Mouse (Mus musculus): ENCODE results near the gene Atxn7l1. TPM values are rescaled to one million over a fixed set of nuclear protein-coding genes. Genes with fewer than 3 reads are reported as not detected.
"Not testable (repeated sequence)": the region's sequence is repeated elsewhere in the genome, so short reads cannot be mapped to it uniquely, and the experiment has no call there.

Gene Atxn7l1
- polyA plus RNA-seq, 1 experiment, result not detected

- 6% methylated on average over 29 of the region's 29 CpGs for WGBS
- peak overlapping the region; percentile 72 for H3K4me3 ChIP-seq (ENCODE audit: insufficient read depth, low read depth, low read length)
- peaks cover 29% of the 10 kb centered on the region for H3K4me1 ChIP-seq (ENCODE audit: control insufficient read depth, insufficient read depth, low read length)
- TF ChIP-seq POLR2A (IDR thresholded peaks at IDR 0.05; ENCODE audit: insufficient read depth, low read depth, low read length) (no peak), CTCF (IDR thresholded peaks at IDR 0.05; ENCODE audit: insufficient read depth, low read depth, low read length) (no peak)
- no peak overlapping the region for H3K27ac ChIP-seq (ENCODE audit: insufficient read depth, low read depth, low read length)
Measured at GRCm38 (mm10) chr12:33146622-33147433, 665 bp upstream of the Atxn7l1 start.

GRCm38 (mm10) chr12:33149544-33150190 is 2.2 kb downstream of the Atxn7l1 start:
- WGBS, result 77% methylated on average over 16 of the region's 16 CpGs
- Histone ChIP-seq H3K4me3 (ENCODE audit: insufficient read depth, low read depth, low read length) (no peak overlapping the region), H3K27ac (ENCODE audit: insufficient read depth, low read depth, low read length) (no peak overlapping the region), H3K4me1 (ENCODE audit: control insufficient read depth, insufficient read depth, low read length) (peaks cover 28% of the 10 kb centered on the region)
- TF ChIP-seq POLR2A (IDR thresholded peaks at IDR 0.05; ENCODE audit: insufficient read depth, low read depth, low read length) (no peak), CTCF (IDR thresholded peaks at IDR 0.05; ENCODE audit: insufficient read depth, low read depth, low read length) (no peak)

- no peak overlapping the region for H3K4me3 ChIP-seq (ENCODE audit: insufficient read depth, low read depth, low read length)
- WGBS, result 90% methylated on average over 7 of the region's 7 CpGs
- TF ChIP-seq POLR2A (IDR thresholded peaks at IDR 0.05; ENCODE audit: insufficient read depth, low read depth, low read length) (no peak), CTCF (IDR thresholded peaks at IDR 0.05; ENCODE audit: insufficient read depth, low read depth, low read length) (no peak)
- no peak overlapping the region for H3K27ac ChIP-seq (ENCODE audit: insufficient read depth, low read depth, low read length)
- H3K4me1 ChIP-seq (ENCODE audit: control insufficient read depth, insufficient read depth, low read length), result peaks cover 32% of the 10 kb centered on the region
Measured at GRCm38 (mm10) chr12:33153131-33153530, 5.6 kb downstream of the Atxn7l1 start.

- 98% methylated on average over 3 of the region's 3 CpGs for WGBS
- Histone ChIP-seq H3K27ac (ENCODE audit: insufficient read depth, low read depth, low read length) (no peak overlapping the region), H3K4me1 (ENCODE audit: control insufficient read depth, insufficient read depth, low read length) (peaks cover 32% of the 10 kb centered on the region), H3K4me3 (ENCODE audit: insufficient read depth, low read depth, low read length) (no peak overlapping the region)
- TF ChIP-seq POLR2A (IDR thresholded peaks at IDR 0.05; ENCODE audit: insufficient read depth, low read depth, low read length) (no peak), CTCF (IDR thresholded peaks at IDR 0.05; ENCODE audit: insufficient read depth, low read depth, low read length) (no peak)
Measured at GRCm38 (mm10) chr12:33153850-33154249, 6.4 kb downstream of the Atxn7l1 start.

- TF ChIP-seq POLR2A (IDR thresholded peaks at IDR 0.05; ENCODE audit: insufficient read depth, low read depth, low read length) (no peak), CTCF (IDR thresholded peaks at IDR 0.05; ENCODE audit: insufficient read depth, low read depth, low read length) (no peak)
- H3K4me3 ChIP-seq (ENCODE audit: insufficient read depth, low read depth, low read length), result no peak overlapping the region
- no peak overlapping the region for H3K27ac ChIP-seq (ENCODE audit: insufficient read depth, low read depth, low read length)
- H3K4me1 ChIP-seq (ENCODE audit: control insufficient read depth, insufficient read depth, low read length), result peaks cover 28% of the 10 kb centered on the region
- 90% methylated on average over 3 of the region's 3 CpGs for WGBS
Measured at GRCm38 (mm10) chr12:33154732-33155131, 7.2 kb downstream of the Atxn7l1 start.

GRCm38 (mm10) chr12:33156334-33157018 is 9.0 kb downstream of the Atxn7l1 start:
- peaks cover 26% of the 10 kb centered on the region for H3K4me1 ChIP-seq (ENCODE audit: control insufficient read depth, insufficient read depth, low read length)
- TF ChIP-seq POLR2A (IDR thresholded peaks at IDR 0.05; ENCODE audit: insufficient read depth, low read depth, low read length) (no peak), CTCF (IDR thresholded peaks at IDR 0.05; ENCODE audit: insufficient read depth, low read depth, low read length) (no peak)
- H3K27ac ChIP-seq (ENCODE audit: insufficient read depth, low read depth, low read length), result no peak overlapping the region
- 86% methylated on average over 7 of the region's 7 CpGs for WGBS
- H3K4me3 ChIP-seq (ENCODE audit: insufficient read depth, low read depth, low read length), result no peak overlapping the region

- WGBS, result 81% methylated on average over 8 of the region's 8 CpGs
- no peak for TF ChIP-seq POLR2A (IDR thresholded peaks at IDR 0.05; ENCODE audit: insufficient read depth, low read depth, low read length)
- no peak for TF ChIP-seq CTCF (IDR thresholded peaks at IDR 0.05; ENCODE audit: insufficient read depth, low read depth, low read length)
- no peak overlapping the region for H3K27ac ChIP-seq (ENCODE audit: insufficient read depth, low read depth, low read length)
Measured at GRCm38 (mm10) chr12:33158256-33158655, 10.8 kb downstream of the Atxn7l1 start.

GRCm38 (mm10) chr12:33160406-33160805 is 12.9 kb downstream of the Atxn7l1 start:
- no peak for TF ChIP-seq CTCF (IDR thresholded peaks at IDR 0.05; ENCODE audit: insufficient read depth, low read depth, low read length)
- no peak for TF ChIP-seq POLR2A (IDR thresholded peaks at IDR 0.05; ENCODE audit: insufficient read depth, low read depth, low read length)
- no peak overlapping the region for H3K4me3 ChIP-seq (ENCODE audit: insufficient read depth, low read depth, low read length)
- 82% methylated on average over 7 of the region's 7 CpGs for WGBS

More at GRCm38 (mm10) chr12:33158256-33158655, 10.8 kb downstream of the Atxn7l1 start:
- H3K4me3 ChIP-seq (ENCODE audit: insufficient read depth, low read depth, low read length), result no peak overlapping the region
- H3K4me1 ChIP-seq (ENCODE audit: control insufficient read depth, insufficient read depth, low read length), result peaks cover 29% of the 10 kb centered on the region

GRCm38 (mm10) chr12:33162541-33162940 is 15.0 kb downstream of the Atxn7l1 start:
- H3K27ac ChIP-seq (ENCODE audit: insufficient read depth, low read depth, low read length), result no peak overlapping the region
- TF ChIP-seq CTCF (IDR thresholded peaks at IDR 0.05; ENCODE audit: insufficient read depth, low read depth, low read length) (no peak), POLR2A (IDR thresholded peaks at IDR 0.05; ENCODE audit: insufficient read depth, low read depth, low read length) (no peak)
- H3K4me1 ChIP-seq (ENCODE audit: control insufficient read depth, insufficient read depth, low read length), result peaks cover 24% of the 10 kb centered on the region
- 54% methylated on average over 12 of the region's 12 CpGs for WGBS
- H3K4me3 ChIP-seq (ENCODE audit: insufficient read depth, low read depth, low read length), result no peak overlapping the region

More at GRCm38 (mm10) chr12:33160406-33160805, 12.9 kb downstream of the Atxn7l1 start:
- H3K27ac ChIP-seq (ENCODE audit: insufficient read depth, low read depth, low read length), result no peak overlapping the region
- H3K4me1 ChIP-seq (ENCODE audit: control insufficient read depth, insufficient read depth, low read length), result peaks cover 28% of the 10 kb centered on the region

GRCm38 (mm10) chr12:33164019-33164418 is 16.5 kb downstream of the Atxn7l1 start:
- not testable (repeated sequence) for H3K27ac ChIP-seq (ENCODE audit: insufficient read depth, low read depth, low read length); H3K4me3 ChIP-seq (ENCODE audit: insufficient read depth, low read depth, low read length)
- 84% methylated on average over 5 of the region's 5 CpGs for WGBS
- peaks cover 17% of the 10 kb centered on the region for H3K4me1 ChIP-seq (ENCODE audit: control insufficient read depth, insufficient read depth, low read length)

Measured in olfactory bulb, adult 2 months (tissue).